Mouse (Mus musculus): Measurements from ENCODE around the gene Gin1.

GRCm38 (mm10) chr1:97761477-97761876 lies 8.5 kb upstream of the Gin1 start:
- TF ChIP-seq POLR2A (IDR thresholded peaks at IDR 0.05; ENCODE audit: low read depth, low read length): no peak
- no peak for TF ChIP-seq CTCF (conservative IDR thresholded peaks at IDR 0.05; ENCODE audit: insufficient read depth, insufficient read length, low read depth, low read length)

Measured in kidney, adult 2 months (tissue).